7 mouse cellular contexts compared by ENCODE assay signal in the genomic region with DNA sequence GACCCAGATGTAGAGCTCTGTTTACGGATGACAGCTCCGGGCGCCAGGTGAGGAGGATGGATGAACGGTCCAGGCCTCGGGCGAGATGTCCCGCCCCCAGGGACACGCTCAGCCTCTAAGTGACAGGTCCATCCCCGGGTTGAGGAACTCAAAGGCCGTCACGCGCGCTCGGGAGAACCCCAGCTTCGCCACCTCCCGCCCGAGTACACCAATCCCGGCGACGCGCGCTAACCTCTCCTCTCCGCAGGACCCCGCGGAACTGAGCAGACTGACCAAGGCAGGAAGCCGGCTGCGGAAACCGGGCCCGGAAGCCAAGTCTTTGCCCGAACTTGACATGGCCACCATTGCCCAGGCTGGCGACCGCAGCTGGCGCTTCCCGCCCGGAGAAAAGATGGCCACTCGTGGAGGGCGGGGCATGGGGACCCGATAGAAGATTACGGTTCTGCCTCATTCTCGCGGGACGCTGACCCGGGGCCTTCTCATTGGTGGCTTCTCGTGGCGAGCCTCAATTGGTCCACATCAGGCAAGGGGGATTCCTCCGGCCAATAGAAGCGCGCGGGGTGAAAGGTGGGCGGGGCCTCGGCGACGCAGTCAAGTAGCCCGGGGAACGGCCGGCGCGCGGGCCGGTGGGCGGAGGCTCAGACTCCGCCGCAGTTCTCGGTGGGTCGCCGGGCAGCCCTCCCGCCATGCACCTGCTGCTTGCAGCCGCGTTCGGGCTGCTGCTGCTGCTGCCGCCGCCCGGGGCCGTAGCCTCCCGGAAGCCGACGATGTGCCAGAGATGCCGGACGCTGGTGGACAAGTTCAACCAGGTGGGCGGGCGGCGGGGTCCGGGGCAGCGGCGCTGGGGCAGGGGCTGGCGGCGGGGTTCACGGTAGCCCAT. TPM values are rescaled to one million over a fixed set of nuclear protein-coding genes. Genes with fewer than 3 reads are reported as not detected.
A peak's percentile ranks its signal among the peaks of the same experiment; 100 is the strongest.
DNase-seq lines count a peak whose midpoint lies in the region; ATAC-seq lines count a peak whose summit lies in the region.

A gene (minus strand): TSS at position 293 of the 880 bp plus-strand sequence.
A gene (plus strand): TSS at position 621 of the 880 bp plus-strand sequence.

- peaks cover 26% of the 10 kb centered on the region for H3K36me3 ChIP-seq in intestine, embryonic 16.5 days (ENCODE audit: control insufficient read depth, insufficient read depth, low read length)
- H3K36me3 ChIP-seq in midbrain, embryonic 11.5 days (ENCODE audit: control insufficient read depth, insufficient read depth, low read length), result peaks cover 18% of the 10 kb centered on the region; the same call in 1 of the 2 replicates

- intact Hi-C loops in left cerebral cortex, postnatal 36 days (cut with DNase I), result no loop called here

- DNase-seq in adrenal gland, adult 8-10 months, result peak; percentile 100
- peak; percentile 99 for DNase-seq in embryo, embryonic 9.5 days (ENCODE audit: extremely low spot score)
- peak; percentile 96 to 99 for DNase-seq in gastrocnemius, postnatal 4 days (ENCODE audit: low spot score in 2 of 2)
- DNase-seq in left cerebral cortex, postnatal 36 days (ENCODE audit: low spot score in 2 of 2), result peak; percentile 99 to 100
- peak; percentile 99 for DNase-seq in midbrain, embryonic 11.5 days (ENCODE audit: low spot score, missing footprints)
- peak; percentile 98 for DNase-seq in skeletal muscle tissue, adult 2 months (ENCODE audit: low read depth, low spot score)

- peak within 1 kb of the TSS; percentile 74 for H3K27ac ChIP-seq in intestine, embryonic 16.5 days (ENCODE audit: low read length)
- H3K27ac ChIP-seq in midbrain, embryonic 11.5 days (ENCODE audit: low read depth, low read length), result peak within 1 kb of the TSS; percentile 48; the same call in 1 of the 2 replicates

- peaks cover 19% of the 10 kb centered on the region for H3K4me1 ChIP-seq in intestine, embryonic 16.5 days (ENCODE audit: control insufficient read depth, insufficient read depth, low read length)
- H3K4me1 ChIP-seq in midbrain, embryonic 11.5 days (ENCODE audit: control insufficient read depth, insufficient read depth, low read length), result peaks cover 11% of the 10 kb centered on the region; the same call in 1 of the 2 replicates

- ATAC-seq in intestine, embryonic 16.5 days, result peak; percentile 99
- ATAC-seq in midbrain, embryonic 11.5 days (ENCODE audit: low FRiP score), result peak; percentile 99

- H3K9ac ChIP-seq in intestine, embryonic 16.5 days (ENCODE audit: low read depth, low read length), result peak within 1 kb of the TSS; percentile 90
- peak within 1 kb of the TSS; percentile 85 for H3K9ac ChIP-seq in midbrain, embryonic 11.5 days (ENCODE audit: low read length)

- H3K27me3 ChIP-seq in intestine, embryonic 16.5 days (replicated peaks; ENCODE audit: control insufficient read depth, insufficient read depth, low read length), result no peaks in the 10 kb centered on the region
- H3K27me3 ChIP-seq in midbrain, embryonic 11.5 days (ENCODE audit: control insufficient read depth, insufficient read depth, low read length), result no peaks in the 10 kb centered on the region

- H3K9me3 ChIP-seq in intestine, embryonic 16.5 days (ENCODE audit: control insufficient read depth, low read length), result no peaks in the 10 kb centered on the region
- no peaks in the 10 kb centered on the region for H3K9me3 ChIP-seq in midbrain, embryonic 11.5 days (ENCODE audit: control insufficient read depth, low read length)

- peak within 1 kb of the TSS; percentile 73 for H3K4me2 ChIP-seq in intestine, embryonic 16.5 days (ENCODE audit: low read depth, low read length)
- H3K4me2 ChIP-seq in midbrain, embryonic 11.5 days, result peak within 1 kb of the TSS; percentile 74

- peak within 1 kb of the TSS; percentile 86 for H3K4me3 ChIP-seq in intestine, embryonic 16.5 days (ENCODE audit: low read length)
- H3K4me3 ChIP-seq in midbrain, embryonic 11.5 days (ENCODE audit: low read depth, low read length), result peak within 1 kb of the TSS; percentile 88

- WGBS in intestine, embryonic 16.5 days, result under 1% methylated on average over 86 of the region's 88 CpGs
- WGBS in midbrain, embryonic 11.5 days, result under 1% methylated on average over 88 of the region's 88 CpGs

RNA-seq across cellular contexts. Expression of the first gene that starts in this region (rescaled TPM):
- 10 to 100 TPM; 19.3 to 22.3 (median 20.3) TPM for total RNA-seq in adrenal gland, adult 8-10 months (2022)
- total RNA-seq in gastrocnemius, postnatal 4 days (2021), result 1 to 10 TPM; 6.9 to 9.0 TPM
- polyA plus RNA-seq in intestine, embryonic 16.5 days (2015; fragmentation: Nextera tagmentation; extraction: Ambion mirVana), result 16.7 and 16.9 TPM in 2 replicates
- total RNA-seq in left cerebral cortex, postnatal 36 days (2021), result 10 to 100 TPM; 12.8 to 15.7 TPM
- 10.8 and 11.0 TPM in 2 replicates for polyA plus RNA-seq in midbrain, embryonic 11.5 days (2014; fragmentation: Nextera tagmentation; extraction: Ambion mirVana)

RNA-seq across cellular contexts. Expression of the second gene that starts in this region (rescaled TPM):
- 10 to 100 TPM; 40.3 to 51.5 (median 49.2) TPM for total RNA-seq in adrenal gland, adult 8-10 months (2022)
- 10 to 100 TPM; 20.8 to 22.0 TPM for total RNA-seq in gastrocnemius, postnatal 4 days (2021)
- polyA plus RNA-seq in intestine, embryonic 16.5 days (2015; fragmentation: Nextera tagmentation; extraction: Ambion mirVana), result 123 and 137 TPM in 2 replicates
- 10 to 100 TPM; 17.5 to 26.0 TPM for total RNA-seq in left cerebral cortex, postnatal 36 days (2021)
- 72.5 and 81.7 TPM in 2 replicates for polyA plus RNA-seq in midbrain, embryonic 11.5 days (2014; fragmentation: Nextera tagmentation; extraction: Ambion mirVana)

Comparison
In these comparisons a context has a peak if more than half of its experiments do, and no peak if none do; other contexts are left out.
1. Peak in every context shown above with its lines: DNase-seq, ATAC-seq, H3K4me3 ChIP-seq and H3K27ac ChIP-seq.